Mouse (Mus musculus) lung, embryonic 15.5 days (tissue): ENCODE results near the gene Serpina1c. TPM values are rescaled to one million over a fixed set of nuclear protein-coding genes. Genes with fewer than 3 reads are reported as not detected.

Source experiments
- polyA plus RNA-seq: library from polyadenylated mRNA; unstranded; fragments of >200 nt; fragmentation: Nextera tagmentation; extraction: Ambion mirVana; gene quantifications from 2 replicates; pipeline ENCODE4 v1.2.1, GENCODE M21; 2015

Serpina1c gene
- polyA plus RNA-seq, 1 experiment from 2014 or later, result 0.36 TPM

Other genes starting within 250 kb of the Serpina1c start
- 1.4 and 10.7 TPM in 2 replicates for gene Serpina6, start 247.7 kb downstream of the Serpina1c start, polyA plus RNA-seq
- gene Serpina16, start 228.7 kb downstream of the Serpina1c start, polyA plus RNA-seq, result not detected in 2 replicates
- gene Serpina1f, start 209.4 kb downstream of the Serpina1c start, polyA plus RNA-seq, result not detected in 2 replicates
- 0.15 and 2.3 TPM in 2 replicates for gene Serpina1d, start 131.3 kb downstream of the Serpina1c start, polyA plus RNA-seq
- 0.77 and 5.5 TPM in 2 replicates for gene Serpina1b, start 74.5 kb downstream of the Serpina1c start, polyA plus RNA-seq
- 0.51 and 4.1 TPM in 2 replicates for gene Serpina1a, start 41.3 kb downstream of the Serpina1c start, polyA plus RNA-seq
- 0.40 and 1.1 TPM in 2 replicates for gene Serpina1e, start 54.1 kb upstream of the Serpina1c start, polyA plus RNA-seq
- not detected in 2 replicates for gene Serpina11, start 85.1 kb upstream of the Serpina1c start, polyA plus RNA-seq
- 0.24 and 0.32 TPM in 2 replicates for gene Serpina9, start 108.9 kb upstream of the Serpina1c start, polyA plus RNA-seq
- gene Serpina12, start 139.6 kb upstream of the Serpina1c start, polyA plus RNA-seq, result not detected in 2 replicates
- 0.06 TPM in 1 of 2 replicates, not detected in the other for gene Serpina5, start 196.2 kb upstream of the Serpina1c start, polyA plus RNA-seq
- not detected in 2 replicates for gene Serpina3a, start 207.8 kb upstream of the Serpina1c start, polyA plus RNA-seq
- gene Serpina3b, start 223.1 kb upstream of the Serpina1c start, polyA plus RNA-seq, result not detected in 2 replicates
- gene Serpina3c, start 249.0 kb upstream of the Serpina1c start, polyA plus RNA-seq, result 0.12 TPM in 1 of 2 replicates, not detected in the other